Mouse (Mus musculus): Measurements from ENCODE around the gene Itgal.

The Itgal gene

GRCm38 (mm10) chr7:127309951-127310350 is 13.9 kb downstream of the Itgal start:
- TF ChIP-seq GATA4 (IDR thresholded peaks at IDR 0.05; ENCODE audit: insufficient replicate concordance, low read length): no peak

GRCm38 (mm10) chr7:127313912-127314311 is 17.9 kb downstream of the Itgal start:
- no peak for TF ChIP-seq GATA4 (IDR thresholded peaks at IDR 0.05; ENCODE audit: insufficient replicate concordance, low read length)

- no peak for TF ChIP-seq GATA4 (IDR thresholded peaks at IDR 0.05; ENCODE audit: insufficient replicate concordance, low read length)
These were observed 25.0 kb downstream of the Itgal start for GRCm38 (mm10) chr7:127321106-127321505.

DNA sequence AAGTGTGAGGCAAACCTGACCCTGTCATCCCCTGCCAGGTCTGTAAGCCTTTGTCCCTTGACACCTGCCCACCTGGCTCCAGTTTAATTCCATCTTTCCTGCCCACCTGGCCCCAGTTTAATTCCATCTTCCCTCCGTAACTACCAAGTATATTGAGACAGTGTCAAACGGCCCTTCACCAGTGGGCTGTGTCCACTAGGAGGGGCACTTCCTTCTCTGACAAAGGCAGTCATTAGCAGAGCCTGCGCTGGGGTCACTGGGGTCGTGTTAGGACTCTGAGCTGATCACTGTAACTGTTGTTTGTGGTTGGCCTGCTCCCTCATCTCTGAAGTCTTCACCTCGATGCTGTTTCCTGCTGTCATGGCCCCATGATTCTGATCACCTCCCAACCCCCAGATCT is 26.0 kb downstream of the Itgal start:
- no peak for TF ChIP-seq GATA4 (IDR thresholded peaks at IDR 0.05; ENCODE audit: insufficient replicate concordance, low read length)

- no peak for TF ChIP-seq GATA4 (IDR thresholded peaks at IDR 0.05; ENCODE audit: insufficient replicate concordance, low read length)
These were observed 28.9 kb downstream of the Itgal start for GRCm38 (mm10) chr7:127324944-127325343.

- TF ChIP-seq GATA4 (IDR thresholded peaks at IDR 0.05; ENCODE audit: insufficient replicate concordance, low read length): no peak
These were observed 29.5 kb downstream of the Itgal start for GRCm38 (mm10) chr7:127325550-127325949.

DNA sequence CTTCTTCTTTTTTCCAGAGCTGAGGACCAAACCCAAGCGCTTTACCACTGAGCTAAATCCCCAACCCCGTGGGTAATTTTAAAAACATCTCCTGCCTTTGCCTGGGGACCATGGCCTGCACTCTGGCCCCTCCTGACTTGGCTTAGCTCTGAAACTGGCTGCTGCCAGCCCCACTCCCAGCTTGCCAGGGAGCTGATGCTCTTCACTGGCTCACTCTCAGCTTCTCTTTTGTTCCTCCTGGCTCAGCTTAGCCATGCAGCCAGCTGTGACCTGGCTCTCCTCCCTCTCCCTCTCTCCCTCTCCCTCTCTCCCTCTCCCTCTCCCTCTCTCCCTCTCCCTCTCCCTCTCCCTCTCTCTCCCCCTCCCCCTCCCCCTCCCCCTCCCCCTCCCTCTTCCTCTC is 30.6 kb downstream of the Itgal start:
- TF ChIP-seq GATA4 (IDR thresholded peaks at IDR 0.05; ENCODE audit: insufficient replicate concordance, low read length): no peak

DNA sequence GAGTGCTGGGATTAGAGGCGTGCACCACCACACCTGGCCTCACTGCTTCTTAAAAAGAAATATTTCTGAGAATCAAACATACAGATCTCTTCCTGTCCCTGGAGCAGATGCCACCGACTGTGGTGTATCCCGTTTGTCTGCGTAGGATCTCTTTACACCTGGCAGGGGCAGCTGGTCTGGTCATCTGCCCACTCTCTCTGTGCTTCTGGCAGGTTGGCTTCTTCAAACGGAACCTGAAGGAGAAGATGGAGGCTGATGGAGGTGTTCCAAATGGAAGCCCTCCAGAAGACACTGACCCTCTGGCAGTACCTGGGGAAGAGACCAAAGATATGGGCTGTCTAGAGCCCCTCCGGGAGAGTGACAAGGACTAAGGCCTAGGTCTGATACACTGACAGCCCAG is 37.2 kb downstream of the Itgal start:
- TF ChIP-seq GATA4 (IDR thresholded peaks at IDR 0.05; ENCODE audit: insufficient replicate concordance, low read length): no peak

DNA sequence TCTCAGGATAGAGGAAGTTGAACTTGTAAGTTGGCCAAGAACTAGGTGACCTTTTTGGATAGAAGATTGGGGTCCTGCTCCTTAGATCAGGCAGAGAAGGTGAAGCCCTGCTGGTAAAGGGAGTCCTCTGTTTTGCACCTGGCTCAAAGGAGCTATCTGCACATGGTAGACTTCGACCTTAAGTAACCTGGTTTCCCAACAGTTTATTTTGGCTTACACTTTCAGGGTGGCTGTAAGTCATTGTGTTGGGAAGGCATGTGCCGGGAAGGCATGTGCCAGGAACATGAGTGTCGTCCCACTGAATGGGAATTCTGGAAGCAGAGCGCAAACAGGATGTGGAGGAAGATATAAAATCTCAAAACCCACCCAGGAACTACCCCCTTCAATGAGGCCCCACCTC is 39.5 kb downstream of the Itgal start:
- no peak for TF ChIP-seq GATA4 (IDR thresholded peaks at IDR 0.05; ENCODE audit: insufficient replicate concordance, low read length)

GRCm38 (mm10) chr7:127337636-127338035 is 41.6 kb downstream of the Itgal start:
- no peak for TF ChIP-seq GATA4 (IDR thresholded peaks at IDR 0.05; ENCODE audit: insufficient replicate concordance, low read length)

DNA sequence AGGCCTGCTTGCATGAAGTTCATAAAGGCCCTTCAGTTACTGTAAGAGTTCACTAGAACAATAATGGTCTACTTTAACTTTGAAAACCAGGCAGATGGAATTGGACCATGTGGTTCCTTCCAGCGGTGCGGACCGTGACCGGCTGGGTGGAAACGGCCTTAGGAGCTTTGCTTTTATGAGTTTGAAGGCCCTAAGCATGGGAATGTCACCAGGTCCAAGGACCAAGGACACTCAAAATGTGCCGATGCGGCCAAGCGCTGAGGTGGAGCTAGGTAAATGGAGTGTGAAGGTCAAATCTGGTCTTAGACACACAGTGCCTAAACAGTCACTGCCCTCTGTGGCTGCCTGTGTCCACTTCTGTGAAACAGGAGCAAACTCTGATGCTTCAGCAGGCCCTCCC is 45.3 kb downstream of the Itgal start:
- TF ChIP-seq GATA4 (IDR thresholded peaks at IDR 0.05; ENCODE audit: insufficient replicate concordance, low read length): no peak

DNA sequence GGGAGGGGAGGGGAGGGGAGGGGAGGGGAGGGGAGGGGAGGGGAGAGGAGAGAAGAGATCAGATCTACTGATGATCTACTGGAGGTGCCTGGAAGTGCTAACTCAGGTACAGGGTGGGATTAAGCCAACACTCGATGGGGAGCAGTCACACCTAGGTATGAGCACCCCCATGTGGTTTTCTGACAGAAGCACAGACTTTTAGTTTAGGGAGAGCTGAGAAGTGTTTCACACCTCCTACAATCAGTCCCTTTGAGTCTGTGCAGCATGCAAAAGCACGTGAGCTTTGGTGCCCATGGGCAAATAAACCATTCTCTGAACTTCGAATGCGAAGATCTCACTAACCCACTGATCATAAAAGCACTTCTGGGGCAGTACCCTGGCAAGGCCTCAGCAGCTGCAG is 46.3 kb downstream of the Itgal start:
- TF ChIP-seq GATA4 (IDR thresholded peaks at IDR 0.05; ENCODE audit: insufficient replicate concordance, low read length): no peak

DNA sequence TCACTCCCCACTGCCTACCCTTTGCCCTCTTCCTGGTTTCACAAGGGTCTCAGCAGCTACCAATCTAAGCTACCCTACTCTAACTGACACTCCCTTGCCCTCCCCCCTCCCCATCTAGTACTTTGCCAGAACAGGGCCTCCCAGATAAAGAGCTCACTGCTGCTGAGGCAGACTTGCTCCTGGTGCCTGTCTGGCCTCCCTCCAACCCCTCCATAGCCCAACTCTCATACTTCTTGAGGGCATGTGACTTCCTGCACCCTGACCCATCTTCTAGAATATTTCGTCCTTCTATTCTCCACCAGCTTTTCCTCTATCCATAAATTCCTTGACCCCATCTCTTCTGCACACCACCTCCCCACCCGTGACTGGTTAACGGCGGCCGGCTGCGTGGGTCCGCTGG is 46.8 kb downstream of the Itgal start:
- no peak for TF ChIP-seq GATA4 (IDR thresholded peaks at IDR 0.05; ENCODE audit: insufficient replicate concordance, low read length)

DNA sequence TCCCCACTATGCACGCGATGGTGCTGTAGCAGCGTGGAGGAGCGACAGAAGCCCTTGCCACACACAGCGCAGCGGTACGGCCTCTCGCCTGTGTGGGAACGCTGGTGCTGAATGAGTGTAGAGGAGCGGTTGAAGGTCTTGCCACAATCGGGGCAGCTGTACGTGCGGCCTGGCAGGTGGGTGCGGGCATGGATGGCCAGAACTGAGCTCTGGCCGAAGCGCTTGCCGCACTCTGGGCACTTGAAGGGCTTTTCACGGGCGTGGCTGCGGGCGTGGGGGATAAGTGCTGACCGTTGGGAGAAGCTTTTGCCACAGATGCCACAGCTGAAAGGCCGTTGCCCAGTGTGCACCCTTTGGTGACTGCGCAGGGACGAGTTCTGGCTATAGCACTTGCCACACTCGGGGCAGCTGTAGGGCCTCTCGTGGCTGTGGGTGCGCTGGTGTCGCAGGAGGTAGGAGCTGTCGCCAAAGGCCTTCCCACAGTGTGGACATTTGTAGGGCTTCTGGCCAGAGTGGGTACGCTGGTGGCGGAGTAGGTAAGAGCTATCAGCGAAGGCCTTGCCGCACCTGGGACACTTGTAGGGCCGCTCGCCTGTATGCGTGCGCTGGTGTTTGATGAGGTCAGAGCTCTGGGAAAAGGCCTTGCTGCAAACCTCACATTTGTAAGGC is 47.4 kb downstream of the Itgal start:
- no peak for TF ChIP-seq GATA4 (IDR thresholded peaks at IDR 0.05; ENCODE audit: insufficient replicate concordance, low read length)

- no peak for TF ChIP-seq GATA4 (IDR thresholded peaks at IDR 0.05; ENCODE audit: insufficient replicate concordance, low read length)
These were observed 48.3 kb downstream of the Itgal start for GRCm38 (mm10) chr7:127344371-127344770.

DNA sequence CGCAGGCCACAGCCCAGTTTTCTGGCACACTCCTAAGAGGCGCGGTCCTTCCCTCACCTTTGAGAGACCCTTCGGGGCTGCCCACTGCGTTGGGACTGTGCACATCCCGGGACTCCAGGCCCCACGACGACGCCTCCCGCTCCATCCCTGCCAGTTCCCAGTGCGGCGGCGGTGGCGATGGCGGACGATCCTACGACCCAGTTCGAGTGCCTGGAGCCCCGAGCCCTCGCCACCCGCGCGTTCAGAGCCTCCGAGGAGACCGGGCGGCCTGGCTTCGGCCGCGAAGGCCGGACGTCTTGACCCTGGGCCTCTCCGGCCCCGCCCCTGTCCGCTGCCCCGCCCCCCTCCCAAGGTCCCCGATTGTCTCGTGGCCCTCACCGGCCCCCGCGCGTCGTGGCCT is 49.0 kb downstream of the Itgal start:
- no peak for TF ChIP-seq GATA4 (IDR thresholded peaks at IDR 0.05; ENCODE audit: insufficient replicate concordance, low read length)

Measured in liver, adult (tissue).